Mouse (Mus musculus) liver, embryonic 15.5 days (tissue): ENCODE data around the gene Ahrr. TPM values are rescaled to one million over a fixed set of nuclear protein-coding genes. Genes with fewer than 3 reads are reported as not detected.
A peak's percentile ranks its signal among the peaks of the same experiment; 100 is the strongest.

Experiments
- ATAC-seq: fragments of 200-750 bp; cut with Nextera tagmentation; 2 replicates; pipeline ENCODE4 v1.8.0; 2017; ENCODE audit warnings: moderate number of reproducible peaks, mild to moderate bottlenecking, moderate library complexity; ENCODE audit not compliant: insufficient read depth
- H3K27ac ChIP-seq: fragments of 300-500 bp; sonication (generic); replicated peaks from 2 replicates; pipeline ENCODE4 v1.5.1; 2015; ENCODE audit warnings: mild to moderate bottlenecking, inconsistent platforms
- H3K27me3 ChIP-seq: fragments of 300-500 bp; sonication (generic); 2 replicates; pipeline ENCODE4 v1.6.1; 2015; ENCODE audit warnings: mild to moderate bottlenecking, inconsistent platforms
- H3K36me3 ChIP-seq: fragments of 300-500 bp; sonication (generic); replicated peaks from 2 replicates; pipeline ENCODE4 v1.6.1; 2015; ENCODE audit warnings: moderate library complexity, mild to moderate bottlenecking, inconsistent platforms
- H3K4me1 ChIP-seq: fragments of 300-500 bp; sonication (generic); replicated peaks from 2 replicates; pipeline ENCODE4 v1.6.1; 2015; ENCODE audit warnings: inconsistent platforms
- H3K4me2 ChIP-seq: fragments of 300-500 bp; sonication (generic); 2 replicates; pipeline ENCODE4 v1.6.1; 2015; ENCODE audit warnings: moderate library complexity, mild to moderate bottlenecking, inconsistent platforms
- H3K4me3 ChIP-seq: fragments of 300-500 bp; sonication (generic); replicated peaks from 2 replicates; pipeline ENCODE4 v1.5.1; 2015; ENCODE audit warnings: mild to moderate bottlenecking, inconsistent platforms
- H3K9ac ChIP-seq: fragments of 300-500 bp; sonication (generic); 2 replicates; pipeline ENCODE4 v1.6.1; 2015; ENCODE audit warnings: moderate library complexity, mild to moderate bottlenecking, inconsistent platforms
- H3K9me3 ChIP-seq: fragments of 300-500 bp; sonication (generic); replicated peaks from 2 replicates; pipeline ENCODE4 v1.6.1; 2016; ENCODE audit warnings: inconsistent platforms
- WGBS: fragments of 180-500 bp; shearing (Covaris S2); methylation state at CpG from one replicate; pipeline ENCODE4 v1.1.7; 2015; ENCODE audit warnings: mixed read lengths; ENCODE audit not compliant: insufficient replicate concordance; 5-methylcytosine and 5-hydroxymethylcytosine counted together
- polyA plus RNA-seq: library from polyadenylated mRNA; unstranded; fragments of >200 nt; fragmentation: Nextera tagmentation; extraction: Ambion mirVana; gene quantifications from 2 replicates; pipeline ENCODE4 v1.2.1, GENCODE M21; 2015

Ahrr gene
- polyA plus RNA-seq, 1 experiment from 2014 or later: 0.03 TPM

DNA sequence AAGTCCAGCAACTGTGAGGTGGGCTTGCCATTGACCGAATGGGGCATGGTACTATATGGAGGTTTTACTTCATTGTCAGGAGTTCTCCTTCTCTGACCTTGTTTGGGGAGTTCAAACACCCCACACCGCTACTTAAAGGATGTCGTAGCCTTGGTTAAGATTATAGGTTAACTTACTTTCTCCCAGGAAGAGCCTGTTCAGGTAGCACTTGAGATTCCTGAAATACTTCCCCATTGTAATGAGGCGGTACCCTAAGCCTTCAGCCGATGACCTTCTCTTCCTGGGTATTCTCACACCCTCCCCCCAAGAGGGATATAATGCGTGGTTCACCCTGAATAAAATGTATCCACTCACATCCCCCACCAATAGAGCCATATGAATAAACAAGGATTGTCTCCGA is 54.6 kb downstream of the Ahrr start:
- no peak overlapping the region for H3K4me3 ChIP-seq
- ATAC-seq: no peak

DNA sequence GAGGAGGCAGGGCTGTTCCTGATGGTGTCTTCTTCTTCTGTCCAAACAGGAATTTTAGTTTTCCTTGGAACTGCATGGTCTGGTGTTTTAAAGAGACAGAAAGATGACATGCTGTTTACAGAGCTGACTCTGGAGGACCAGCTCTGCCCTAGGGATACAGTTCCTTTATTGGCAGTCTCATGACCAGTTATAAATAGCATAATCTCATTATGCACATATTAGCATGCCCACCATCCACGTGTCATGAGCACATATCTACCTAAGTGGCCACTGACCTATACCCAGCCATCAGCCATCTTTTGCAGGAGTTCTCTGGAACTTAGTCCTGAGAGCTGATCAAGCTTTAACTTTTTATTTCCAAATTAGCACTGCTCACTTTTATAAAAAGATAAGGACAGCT is 71.5 kb downstream of the Ahrr start:
- H3K27ac ChIP-seq: no peak overlapping the region
- H3K4me3 ChIP-seq: no peak overlapping the region
- no peak overlapping the region for H3K4me2 ChIP-seq
- ATAC-seq: no peak
- H3K9me3 ChIP-seq: no peaks in the 10 kb centered on the region
- WGBS: 25% methylated on average over 1 of the region's 1 CpGs
- H3K27me3 ChIP-seq: peaks cover 10% of the 10 kb centered on the region
- H3K4me1 ChIP-seq: no peaks in the 10 kb centered on the region
- no peak overlapping the region for H3K9ac ChIP-seq
- H3K36me3 ChIP-seq: no peaks in the 10 kb centered on the region

More for the DNA sequence above, 54.6 kb downstream of the Ahrr start:
- no peak overlapping the region for H3K4me2 ChIP-seq
- no peak overlapping the region for H3K9ac ChIP-seq
- H3K27ac ChIP-seq: no peak overlapping the region
- no peaks in the 10 kb centered on the region for H3K4me1 ChIP-seq
- peaks cover 13% of the 10 kb centered on the region for H3K27me3 ChIP-seq
- H3K9me3 ChIP-seq: no peaks in the 10 kb centered on the region
- 50% methylated on average over 7 of the region's 7 CpGs for WGBS
- H3K36me3 ChIP-seq: no peaks in the 10 kb centered on the region

DNA sequence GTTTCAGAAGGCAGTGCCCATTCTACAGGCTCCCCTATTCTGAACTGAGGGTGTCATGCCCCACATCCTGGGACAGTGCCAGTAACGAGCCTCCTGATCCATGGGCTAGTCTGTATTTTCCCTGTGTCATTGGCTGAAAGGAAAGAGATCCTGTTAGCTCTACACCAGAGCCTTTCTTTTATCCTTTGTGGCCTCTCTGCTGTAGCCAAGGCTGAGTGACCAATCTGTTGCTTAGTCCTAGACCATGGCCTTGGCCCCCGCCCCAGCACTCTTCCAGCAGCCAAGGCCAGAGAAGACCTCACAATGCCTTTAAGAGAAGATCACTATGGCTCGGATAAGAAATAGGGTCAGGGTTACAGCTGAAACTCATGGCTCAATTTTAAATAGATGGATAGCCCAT is 73.7 kb downstream of the Ahrr start:
- Histone ChIP-seq H3K4me3 (no peak overlapping the region), H3K27me3 (peaks cover 21% of the 10 kb centered on the region), H3K9me3 (no peaks in the 10 kb centered on the region), H3K36me3 (no peaks in the 10 kb centered on the region), H3K9ac (no peak overlapping the region), H3K27ac (no peak overlapping the region), H3K4me2 (no peak overlapping the region), H3K4me1 (no peaks in the 10 kb centered on the region)
- 54% methylated on average over 3 of the region's 3 CpGs for WGBS
- no peak for ATAC-seq

DNA sequence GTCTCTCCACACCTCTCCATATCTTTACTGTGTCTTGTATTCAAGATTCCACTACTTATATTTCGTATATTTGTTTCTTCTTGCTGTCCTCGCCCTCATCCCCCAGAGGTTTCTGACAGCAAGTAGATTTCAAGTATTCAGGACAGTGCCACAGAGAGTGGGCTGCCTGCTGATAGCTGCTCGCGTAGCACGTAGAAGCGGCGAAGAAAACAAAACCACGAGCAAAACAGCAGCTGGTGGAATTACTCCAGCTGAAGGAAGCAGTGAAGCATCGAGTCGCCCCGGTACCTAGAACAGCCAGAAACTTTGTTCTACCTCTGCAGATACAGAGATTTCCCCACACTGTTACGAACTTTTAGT is 83.2 kb downstream of the Ahrr start:
- peaks cover 24% of the 10 kb centered on the region for H3K4me1 ChIP-seq
- peak overlapping the region; percentile 86 for H3K27ac ChIP-seq
- peaks cover 15% of the 10 kb centered on the region; the same call in 1 of the 2 replicates for H3K27me3 ChIP-seq
- H3K9me3 ChIP-seq: no peaks in the 10 kb centered on the region
- H3K9ac ChIP-seq: peak overlapping the region; percentile 75
- H3K4me3 ChIP-seq: peak overlapping the region; percentile 90
- ATAC-seq: no peak
- 10% methylated on average over 12 of the region's 12 CpGs for WGBS
- H3K4me2 ChIP-seq: peak overlapping the region; percentile 87
- peaks cover 10% of the 10 kb centered on the region for H3K36me3 ChIP-seq

DNA sequence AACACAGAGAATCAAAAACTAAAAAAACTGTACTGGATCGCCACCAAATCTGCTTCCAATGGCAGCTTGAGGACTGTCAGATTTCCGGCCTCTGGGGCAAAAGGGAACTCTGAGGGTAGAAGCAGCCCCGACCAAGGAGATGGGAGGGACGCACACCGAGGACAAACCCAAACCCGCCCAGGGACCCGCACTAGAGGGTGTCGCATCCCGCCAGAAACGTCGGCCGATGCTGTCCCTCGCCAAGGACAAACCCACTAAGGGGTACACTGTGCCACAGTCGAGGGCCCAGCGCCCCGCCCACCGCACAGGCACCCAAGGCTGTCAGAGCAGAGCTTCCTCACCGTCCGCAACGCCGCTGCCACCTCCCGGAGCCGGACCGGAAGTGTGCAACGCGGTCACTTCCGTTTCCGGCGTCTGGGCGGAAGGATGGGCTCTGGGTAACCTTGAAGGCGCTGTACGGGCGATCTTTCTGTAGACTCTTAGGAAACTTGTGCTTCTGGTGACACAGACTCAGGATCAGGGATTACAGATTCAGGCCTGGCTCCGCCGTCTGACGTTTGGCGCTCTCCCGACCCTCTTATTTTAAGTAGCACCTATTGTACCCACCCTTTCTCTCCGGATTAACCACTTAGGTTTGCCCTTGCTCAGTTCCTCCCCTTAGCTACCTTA is 83.7 kb downstream of the Ahrr start, which contains the start of gene Exoc3:
Gene Exoc3, minus strand, starts transcription at position 416 of the 669 bp plus-strand sequence.
- H3K9me3 ChIP-seq: no peaks in the 10 kb centered on the region
- H3K4me2 ChIP-seq: peak within 1 kb of the TSS; percentile 87
- H3K27ac ChIP-seq: peak within 1 kb of the TSS; percentile 86
- peak within 1 kb of the TSS; percentile 90 for H3K4me3 ChIP-seq
- H3K27me3 ChIP-seq: peaks cover 10% of the 10 kb centered on the region; the same call in 1 of the 2 replicates
- peaks cover 15% of the 10 kb centered on the region for H3K36me3 ChIP-seq
- ATAC-seq: peak; percentile 96
- peaks cover 24% of the 10 kb centered on the region for H3K4me1 ChIP-seq
- under 1% methylated on average over 39 of the region's 39 CpGs for WGBS
- H3K9ac ChIP-seq: peak within 1 kb of the TSS; percentile 75

DNA sequence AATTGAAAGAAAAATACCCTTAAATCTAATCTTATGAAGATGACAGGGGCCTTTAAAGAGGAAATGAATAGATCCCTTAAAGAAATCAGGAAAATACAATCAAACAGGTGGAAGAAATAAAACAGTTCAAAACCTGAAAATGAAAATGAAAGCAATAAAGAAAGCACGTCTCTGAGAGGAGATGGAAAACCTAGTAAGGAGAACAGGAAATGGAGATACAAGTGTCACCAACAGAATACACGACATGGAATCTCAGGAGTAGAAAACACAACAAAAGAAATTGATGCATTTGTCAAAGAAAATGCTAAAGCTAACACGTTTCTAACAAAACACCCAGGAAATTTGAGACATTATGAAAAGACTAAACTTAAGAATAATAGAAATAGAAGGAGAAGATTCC is 95.7 kb downstream of the Ahrr start:
- WGBS: 62% methylated on average over 3 of the region's 3 CpGs
- Histone ChIP-seq H3K4me1 (no peaks in the 10 kb centered on the region), H3K9me3 (no peaks in the 10 kb centered on the region), H3K36me3 (peaks cover 40% of the 10 kb centered on the region), H3K27ac (no peak overlapping the region), H3K4me3 (no peak overlapping the region), H3K4me2 (no peak overlapping the region), H3K9ac (no peak overlapping the region), H3K27me3 (no peaks in the 10 kb centered on the region)
- no peak for ATAC-seq

DNA sequence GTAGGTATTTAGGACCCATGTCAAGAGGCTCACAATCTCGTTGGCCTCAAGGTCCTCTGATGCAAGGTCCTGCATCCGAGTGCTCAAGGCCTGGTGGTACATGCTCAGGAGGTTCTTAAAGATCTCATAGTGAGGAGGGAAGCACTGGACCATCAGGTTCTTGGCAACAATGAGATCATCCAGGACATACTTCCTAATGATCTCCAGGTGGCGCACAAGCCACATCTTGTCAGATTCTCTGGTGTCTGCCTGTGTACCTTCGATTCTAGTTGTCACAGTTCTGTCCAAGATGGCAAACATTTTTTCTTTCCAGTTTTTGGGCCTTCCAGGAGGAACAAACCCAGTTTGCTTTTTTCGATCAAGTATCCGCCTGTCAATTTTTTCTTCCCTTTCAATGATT is 99.5 kb downstream of the Ahrr start:
- H3K4me2 ChIP-seq: no peak overlapping the region
- H3K27ac ChIP-seq: no peak overlapping the region
- H3K36me3 ChIP-seq: peaks cover 53% of the 10 kb centered on the region
- H3K4me3 ChIP-seq: no peak overlapping the region
- 75% methylated on average over 6 of the region's 6 CpGs for WGBS
- H3K27me3 ChIP-seq: no peaks in the 10 kb centered on the region
- no peak overlapping the region for H3K9ac ChIP-seq
- ATAC-seq: no peak
- no peaks in the 10 kb centered on the region for H3K4me1 ChIP-seq
- H3K9me3 ChIP-seq: no peaks in the 10 kb centered on the region

DNA sequence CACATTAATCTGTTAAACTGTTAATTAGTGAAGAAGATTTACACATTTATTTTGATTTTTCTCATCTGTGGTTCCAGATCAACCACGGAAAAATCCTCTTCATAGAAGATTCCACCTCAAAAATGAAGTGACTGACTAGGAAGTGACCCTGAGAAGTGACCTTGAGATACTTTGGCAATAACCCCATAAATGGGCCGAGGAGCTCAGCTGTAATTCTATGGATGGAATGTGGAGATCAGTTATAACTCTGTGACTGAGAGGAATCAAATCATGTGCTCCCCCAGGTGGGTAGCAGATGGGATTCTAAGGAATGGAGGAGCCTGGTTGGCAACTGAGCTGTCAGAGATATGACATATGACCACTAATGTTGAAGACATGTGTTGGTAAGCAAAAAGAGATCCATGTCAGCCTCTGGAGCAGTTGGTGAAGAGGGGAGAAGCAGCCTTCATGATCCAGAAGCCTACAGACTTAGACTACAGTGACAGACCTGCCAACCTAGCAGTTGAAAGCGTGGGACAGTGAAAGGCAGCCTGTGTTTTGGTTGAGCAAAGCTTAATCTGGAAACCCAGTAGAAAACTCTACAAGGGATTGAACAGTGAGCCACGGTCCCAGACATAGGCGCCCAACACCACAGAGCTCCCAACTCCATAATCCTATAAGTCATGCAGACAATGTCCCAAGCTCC is 109.0 kb downstream of the Ahrr start:
- 75% methylated on average over 5 of the region's 5 CpGs for WGBS
- Histone ChIP-seq H3K4me2 (no peak overlapping the region), H3K27ac (no peak overlapping the region), H3K9me3 (no peaks in the 10 kb centered on the region), H3K4me3 (no peak overlapping the region), H3K4me1 (no peaks in the 10 kb centered on the region), H3K27me3 (no peaks in the 10 kb centered on the region), H3K36me3 (peaks cover 49% of the 10 kb centered on the region), H3K9ac (no peak overlapping the region)
- no peak for ATAC-seq

DNA sequence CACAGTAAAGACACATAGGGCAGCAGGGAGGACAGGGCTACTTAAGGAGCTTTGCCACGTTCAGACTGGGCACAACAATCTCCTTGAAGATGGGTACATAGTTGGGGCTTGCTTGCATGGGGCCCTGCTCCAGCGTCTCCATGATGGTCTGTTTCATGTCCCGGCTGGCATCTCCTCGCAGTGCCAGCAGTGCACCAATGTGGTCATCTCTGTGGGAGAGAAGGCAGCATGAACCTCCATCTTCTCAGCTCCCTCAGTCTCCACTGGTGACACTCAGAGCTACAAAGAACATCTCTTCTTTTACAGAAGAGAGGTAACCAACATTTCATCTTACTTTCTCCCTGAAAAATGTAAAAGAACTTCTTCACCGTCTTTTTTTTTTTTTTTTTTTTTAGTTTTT is 120.1 kb downstream of the Ahrr start:
- no peak overlapping the region for H3K9ac ChIP-seq
- 75% methylated on average over 5 of the region's 5 CpGs for WGBS
- no peaks in the 10 kb centered on the region for H3K9me3 ChIP-seq
- H3K4me3 ChIP-seq: no peak overlapping the region
- H3K27ac ChIP-seq: no peak overlapping the region
- ATAC-seq: no peak
- no peaks in the 10 kb centered on the region for H3K27me3 ChIP-seq
- no peak overlapping the region for H3K4me2 ChIP-seq
- H3K36me3 ChIP-seq: peaks cover 52% of the 10 kb centered on the region
- H3K4me1 ChIP-seq: peaks cover 2% of the 10 kb centered on the region

DNA sequence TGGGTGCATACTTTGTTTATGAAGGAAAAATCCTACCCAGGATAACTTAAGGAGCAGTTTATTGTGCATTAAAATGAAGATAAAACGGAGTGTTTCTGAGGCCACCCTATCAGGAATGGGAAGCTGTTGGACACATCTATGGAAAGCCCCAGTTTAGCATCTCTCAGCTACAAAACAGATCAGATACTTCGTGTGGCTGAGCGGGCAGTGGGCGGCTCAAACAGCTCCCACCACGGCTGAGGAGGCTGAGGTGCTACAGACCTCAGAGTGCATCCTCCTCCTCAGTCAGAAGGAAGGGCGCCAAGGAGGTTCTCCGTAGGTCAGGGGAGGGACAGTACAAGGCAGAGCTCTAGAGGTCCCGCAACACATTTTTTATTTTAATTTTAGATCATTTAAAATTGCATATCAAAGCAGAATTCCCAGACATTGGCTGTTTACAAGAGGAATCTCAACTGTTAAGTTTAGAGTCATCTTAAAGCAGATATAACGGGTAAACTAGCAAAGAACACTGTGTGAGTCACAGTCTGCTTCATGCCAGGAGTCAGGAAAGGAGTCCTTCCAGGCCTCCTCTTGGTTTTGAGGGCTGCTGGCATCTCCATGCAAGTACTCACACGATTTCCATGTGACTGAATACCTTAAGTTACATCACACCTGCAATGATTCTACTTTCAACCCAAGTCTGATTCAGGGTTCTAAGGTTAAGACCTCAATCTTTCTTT is 122.5 kb downstream of the Ahrr start:
- no peak overlapping the region for H3K9ac ChIP-seq
- no peak overlapping the region for H3K4me2 ChIP-seq
- WGBS: 72% methylated on average over 10 of the region's 10 CpGs
- ATAC-seq: no peak
- H3K27me3 ChIP-seq: no peaks in the 10 kb centered on the region
- peaks cover 13% of the 10 kb centered on the region for H3K4me1 ChIP-seq
- H3K36me3 ChIP-seq: peaks cover 40% of the 10 kb centered on the region
- H3K27ac ChIP-seq: no peak overlapping the region
- no peak overlapping the region for H3K4me3 ChIP-seq
- H3K9me3 ChIP-seq: no peaks in the 10 kb centered on the region

DNA sequence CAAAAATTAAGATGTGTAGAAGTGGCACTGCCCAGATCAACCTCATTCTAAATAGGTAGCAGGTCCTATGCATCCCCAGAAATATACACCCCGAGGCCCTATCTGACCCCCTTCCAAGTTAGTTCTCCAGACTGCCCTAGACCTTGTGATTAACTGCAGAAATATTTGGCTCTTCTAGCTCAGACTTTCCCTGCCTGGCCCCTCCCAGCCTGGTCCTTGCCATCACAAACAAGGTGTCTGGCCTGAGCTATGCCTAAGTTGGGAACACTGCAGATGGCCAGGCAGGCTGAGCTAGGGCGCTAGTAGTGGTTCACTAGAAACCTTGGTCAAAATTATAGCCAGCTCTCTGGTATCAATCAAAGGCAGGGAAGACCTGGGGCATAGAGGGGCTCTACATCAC is 124.6 kb downstream of the Ahrr start:
- Histone ChIP-seq H3K27ac (no peak overlapping the region), H3K4me3 (no peak overlapping the region), H3K4me1 (peaks cover 13% of the 10 kb centered on the region), H3K9me3 (no peaks in the 10 kb centered on the region), H3K36me3 (peaks cover 19% of the 10 kb centered on the region), H3K27me3 (no peaks in the 10 kb centered on the region), H3K4me2 (no peak overlapping the region), H3K9ac (no peak overlapping the region)
- WGBS: 58% methylated on average over 2 of the region's 2 CpGs
- ATAC-seq: no peak
